Mouse (Mus musculus): ENCODE data around the gene Ankzf1.

DNA sequence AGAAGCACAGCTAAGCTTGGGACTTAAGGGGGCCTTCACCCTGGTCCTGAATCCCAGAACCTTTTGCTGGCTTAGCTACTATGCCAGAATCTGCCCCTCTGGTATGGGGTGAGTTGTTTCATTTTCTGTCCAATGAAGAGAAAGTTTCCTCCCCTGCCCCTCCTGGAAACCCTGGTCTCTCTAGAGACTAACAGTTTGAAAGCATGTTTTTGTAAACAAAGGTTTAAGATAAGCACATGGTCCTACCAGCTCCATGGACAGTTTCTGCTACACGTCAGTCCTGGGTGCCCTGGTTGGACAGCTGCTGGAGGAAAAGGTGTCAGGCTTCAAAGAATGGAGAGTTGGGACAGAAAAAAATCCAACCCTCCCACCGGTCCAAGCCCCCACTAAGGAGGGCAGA lies 1.4 kb upstream of the Ankzf1 start:
- TF ChIP-seq POLR2A (IDR thresholded peaks at IDR 0.05; ENCODE audit: extremely low read depth, insufficient read depth, low read length) (no peak), CTCF (IDR thresholded peaks at IDR 0.05; ENCODE audit: low read depth, low read length) (no peak)

All from liver, adult 2 months (tissue).